Comparison of ENCODE assay signal across 14 mouse cellular contexts in genomic region chrX:137805484-137806200, GRCm38 (mm10).
DNase-seq lines count a peak whose midpoint lies in the region; ATAC-seq and TF ChIP-seq lines count a peak whose summit lies in the region.
"Had no signal": no experiment of that assay in that cellular context is flagged by ENCODE, and none has a peak within 500 bp of the region (broad histone marks: within the 10 kb centered on the region; RNA-seq: fewer than 3 reads in every experiment).

No protein-coding gene starts in this region.

- no peaks in the 10 kb centered on the region for H3K36me3 ChIP-seq in hindbrain, embryonic 14.5 days (replicated peaks; ENCODE audit: control insufficient read depth, insufficient read depth)
- H3K36me3 ChIP-seq in neural tube, embryonic 11.5 days (ENCODE audit: control insufficient read depth, insufficient read depth, low read length) = no peaks in the 10 kb centered on the region
- no peaks in the 10 kb centered on the region for H3K36me3 ChIP-seq in lung, postnatal 0 days (ENCODE audit: insufficient read depth, low read length)
- no peaks in the 10 kb centered on the region for H3K36me3 ChIP-seq in intestine, embryonic 16.5 days (ENCODE audit: control insufficient read depth, insufficient read depth, low read length)
- H3K36me3 ChIP-seq: heart, embryonic 12.5 days had no signal

- no peaks in the 10 kb centered on the region for H3K27me3 ChIP-seq in hindbrain, embryonic 14.5 days (ENCODE audit: control insufficient read depth, insufficient read depth, low read length)
- H3K27me3 ChIP-seq in neural tube, embryonic 11.5 days (ENCODE audit: control insufficient read depth, insufficient read depth, low read length) = no peaks in the 10 kb centered on the region
- no peaks in the 10 kb centered on the region for H3K27me3 ChIP-seq in lung, postnatal 0 days (replicated peaks; ENCODE audit: insufficient read depth, low read length)
- H3K27me3 ChIP-seq in intestine, embryonic 16.5 days (replicated peaks; ENCODE audit: control insufficient read depth, insufficient read depth, low read length) = no peaks in the 10 kb centered on the region
- H3K27me3 ChIP-seq: heart, embryonic 12.5 days had no signal

- no peak overlapping the region for H3K9ac ChIP-seq in hindbrain, embryonic 14.5 days
- H3K9ac ChIP-seq in neural tube, embryonic 11.5 days (ENCODE audit: low read length) = no peak overlapping the region
- H3K9ac ChIP-seq in lung, postnatal 0 days (replicated peaks; ENCODE audit: low read depth) = no peak overlapping the region
- H3K9ac ChIP-seq in intestine, embryonic 16.5 days (ENCODE audit: low read depth, low read length) = no peak overlapping the region
- H3K9ac ChIP-seq: heart, embryonic 12.5 days; liver, embryonic 14.5 days had no signal

- H3K4me3 ChIP-seq in hindbrain, embryonic 14.5 days (replicated peaks; ENCODE audit: low read length) = no peak overlapping the region
- H3K4me3 ChIP-seq in neural tube, embryonic 11.5 days (ENCODE audit: low read depth, low read length) = no peak overlapping the region
- H3K4me3 ChIP-seq in lung, postnatal 0 days (ENCODE audit: low read depth, low read length) = no peak overlapping the region
- no peak overlapping the region for H3K4me3 ChIP-seq in intestine, embryonic 16.5 days (ENCODE audit: low read length)
- H3K4me3 ChIP-seq: gastrocnemius, adult 2 months; heart, embryonic 12.5 days had no signal

- H3K9me3 ChIP-seq in hindbrain, embryonic 14.5 days (ENCODE audit: control insufficient read depth, low read length) = no peaks in the 10 kb centered on the region
- no peaks in the 10 kb centered on the region for H3K9me3 ChIP-seq in neural tube, embryonic 11.5 days (ENCODE audit: control insufficient read depth, low read length)
- H3K9me3 ChIP-seq in lung, postnatal 0 days (ENCODE audit: low read length) = no peaks in the 10 kb centered on the region
- H3K9me3 ChIP-seq in intestine, embryonic 16.5 days (ENCODE audit: control insufficient read depth, low read length) = no peaks in the 10 kb centered on the region
- H3K9me3 ChIP-seq: heart, embryonic 12.5 days had no signal

- peak overlapping the region; percentile 64 for H3K27ac ChIP-seq in hindbrain, embryonic 14.5 days
- peak overlapping the region; percentile 42 for H3K27ac ChIP-seq in neural tube, embryonic 11.5 days (ENCODE audit: low read depth, low read length)
- H3K27ac ChIP-seq in lung, postnatal 0 days (ENCODE audit: low read length) = no peak overlapping the region
- no peak overlapping the region for H3K27ac ChIP-seq in intestine, embryonic 16.5 days (ENCODE audit: low read length)
- H3K27ac ChIP-seq: gastrocnemius, adult 2 months; liver, embryonic 14.5 days had no signal

- peak; percentile 86; the same call in 1 of the 2 replicates for ATAC-seq in hindbrain, embryonic 14.5 days (ENCODE audit: low FRiP score)
- peak; percentile 87 for ATAC-seq in neural tube, embryonic 11.5 days (ENCODE audit: insufficient read depth, low FRiP score, low TSS enrichment)
- ATAC-seq in lung, postnatal 0 days = no peak
- ATAC-seq in intestine, embryonic 16.5 days = no peak
- ATAC-seq: inflammation-experienced regulatory T-cells, adult 6 months had no signal

- 33% methylated on average over 6 of the region's 6 CpGs for WGBS in hindbrain, embryonic 14.5 days
- 52% methylated on average over 6 of the region's 6 CpGs for WGBS in neural tube, embryonic 11.5 days
- WGBS in lung, postnatal 0 days = 65% methylated on average over 6 of the region's 6 CpGs
- WGBS in intestine, embryonic 16.5 days = 52% methylated on average over 6 of the region's 6 CpGs

- peak; percentile 28 to 29 for DNase-seq in cerebellum, postnatal 10 days
- no peak for DNase-seq in cerebellum, adult 18-20 months
- peak; percentile 23 for DNase-seq in embryo, embryonic 10.5 days (ENCODE audit: low spot score)
- peak; percentile 35 for DNase-seq in hindbrain, embryonic 14.5 days (ENCODE audit: low spot score)
- DNase-seq in neural tube, embryonic 11.5 days (ENCODE audit: low spot score) = peak; percentile 39
- DNase-seq in lung, postnatal 0 days (ENCODE audit: low spot score) = no peak
- no peak for DNase-seq in cerebellum, adult 11 months
- DNase-seq: cerebellum, postnatal 25 days; gastrocnemius, adult 2 months; kidney, postnatal 36 days had no signal

- H3K4me1 ChIP-seq in hindbrain, embryonic 14.5 days (replicated peaks; ENCODE audit: control insufficient read depth, insufficient read depth, low read length) = no peaks in the 10 kb centered on the region
- no peaks in the 10 kb centered on the region for H3K4me1 ChIP-seq in neural tube, embryonic 11.5 days (ENCODE audit: control insufficient read depth, insufficient read depth, low read length)
- no peaks in the 10 kb centered on the region for H3K4me1 ChIP-seq in lung, postnatal 0 days (ENCODE audit: insufficient read depth, low read depth, low read length)
- no peaks in the 10 kb centered on the region for H3K4me1 ChIP-seq in intestine, embryonic 16.5 days (ENCODE audit: control insufficient read depth, insufficient read depth, low read length)
- H3K4me1 ChIP-seq: heart, embryonic 12.5 days had no signal

- no peak overlapping the region for H3K4me2 ChIP-seq in hindbrain, embryonic 14.5 days (replicated peaks)
- no peak overlapping the region for H3K4me2 ChIP-seq in neural tube, embryonic 11.5 days (ENCODE audit: low read depth)
- H3K4me2 ChIP-seq in lung, postnatal 0 days (replicated peaks; ENCODE audit: low read depth, low read length) = no peak overlapping the region
- no peak overlapping the region for H3K4me2 ChIP-seq in intestine, embryonic 16.5 days (ENCODE audit: low read depth, low read length)
- H3K4me2 ChIP-seq: heart, embryonic 12.5 days had no signal

- no peak for TF ChIP-seq CTCF in lung, postnatal 0 days (IDR thresholded peaks at IDR 0.05)

- no peak for TF ChIP-seq EP300 in lung, postnatal 0 days (IDR thresholded peaks at IDR 0.05)

Comparison
In these comparisons a context has a peak if more than half of its experiments do, and no peak if none do; other contexts are left out.
1. DNase-seq: peak in cerebellum, postnatal 10 days (2 of 2), embryo, embryonic 10.5 days (single experiment), hindbrain, embryonic 14.5 days (single experiment) and neural tube, embryonic 11.5 days (single experiment); none in cerebellum, adult 18-20 months (0 of 2), lung, postnatal 0 days (single experiment) and cerebellum, adult 11 months (single experiment).
2. ATAC-seq: peak in hindbrain, embryonic 14.5 days (single experiment) and neural tube, embryonic 11.5 days (single experiment); none in lung, postnatal 0 days (single experiment) and intestine, embryonic 16.5 days (single experiment).
3. H3K27ac ChIP-seq: peak in hindbrain, embryonic 14.5 days (single experiment) and neural tube, embryonic 11.5 days (single experiment); none in lung, postnatal 0 days (single experiment) and intestine, embryonic 16.5 days (single experiment).